Mouse (Mus musculus): ENCODE measurements around the gene Slc8b1. TPM values are rescaled to one million over a fixed set of nuclear protein-coding genes. Genes with fewer than 3 reads are reported as not detected.
A peak's percentile ranks its signal among the peaks of the same experiment; 100 is the strongest.

Gene Slc8b1
- polyA plus RNA-seq, 1 experiment from 2014 or later = 6.9 TPM

DNA sequence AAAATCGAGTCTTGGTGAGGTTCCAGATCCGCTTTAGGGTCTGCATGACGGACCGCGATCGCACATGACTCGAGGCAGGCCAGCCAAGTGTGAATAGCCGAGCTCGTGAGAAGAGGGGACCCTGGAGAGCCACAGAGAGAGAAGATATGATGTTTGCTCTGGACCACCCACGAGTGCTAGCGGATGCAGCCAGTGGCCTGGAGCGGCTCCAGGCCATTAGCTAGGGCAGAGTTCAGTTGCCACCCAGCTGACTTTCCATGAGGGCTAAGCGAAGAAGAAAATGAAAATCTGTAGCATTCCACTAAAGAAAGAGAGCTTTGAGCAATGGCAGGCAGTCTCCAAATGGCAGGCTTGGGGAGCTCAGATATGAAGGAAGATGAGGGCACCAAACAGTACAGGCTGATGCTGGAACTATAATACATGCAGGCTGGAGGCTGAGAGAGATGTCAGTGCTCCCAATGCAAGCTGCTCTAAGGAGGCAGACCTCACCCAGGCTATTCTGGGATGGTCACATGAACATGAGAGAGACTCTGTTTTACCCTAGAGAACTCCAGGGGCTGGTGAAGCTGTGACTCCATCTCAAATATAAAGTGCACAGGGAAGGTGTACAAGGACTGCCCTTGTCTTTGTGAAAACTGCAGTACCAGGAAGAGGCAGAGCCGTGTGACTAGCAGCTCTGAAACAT, 60.2 kb downstream of the Slc8b1 start:
- H3K4me1 ChIP-seq = peaks cover 70% of the 10 kb centered on the region
- 35% methylated on average over 14 of the region's 14 CpGs for WGBS
- peak overlapping the region; percentile 20 for H3K4me2 ChIP-seq (replicated peaks)
- H3K9me3 ChIP-seq = no peaks in the 10 kb centered on the region
- peaks cover 5% of the 10 kb centered on the region; the same call in 1 of the 2 replicates for H3K36me3 ChIP-seq
- no peak overlapping the region for H3K9ac ChIP-seq
- peak overlapping the region; percentile 83 for H3K27ac ChIP-seq
- no peaks in the 10 kb centered on the region for H3K27me3 ChIP-seq
- ATAC-seq (ENCODE audit: low FRiP score, low read depth) = no peak
- no peak overlapping the region for H3K4me3 ChIP-seq

DNA sequence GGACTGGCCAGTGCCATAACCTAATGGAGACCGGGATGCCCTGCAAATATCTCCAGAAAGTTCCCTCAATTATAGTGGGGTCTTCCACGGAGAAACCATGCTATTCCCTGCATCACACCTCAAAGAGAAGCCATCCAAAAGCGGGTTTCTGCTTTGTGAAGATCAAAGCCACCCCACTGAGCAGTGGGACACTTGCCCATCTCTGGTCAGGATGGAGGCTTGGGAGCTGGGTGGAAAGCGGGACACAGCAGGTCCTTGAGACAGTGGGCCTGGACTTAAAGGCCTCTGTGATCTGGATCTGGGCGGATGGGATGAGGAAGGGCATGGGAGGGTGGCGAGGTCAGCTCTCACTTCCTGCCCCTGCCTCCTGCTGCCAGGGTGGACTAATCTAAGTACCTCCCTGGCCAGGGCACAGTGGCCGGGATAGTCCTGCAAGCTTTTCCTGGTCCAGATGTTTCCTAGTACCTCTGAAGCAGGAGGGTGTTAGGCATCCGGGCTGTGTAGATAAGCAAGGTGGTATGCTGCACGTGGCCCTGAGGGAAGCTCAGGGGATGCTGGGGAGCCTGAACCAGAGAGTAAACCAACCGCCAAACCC, 63.6 kb downstream of the Slc8b1 start:
- WGBS = 66% methylated on average over 10 of the region's 10 CpGs
- no peak for ATAC-seq (ENCODE audit: low FRiP score, low read depth)
- Histone ChIP-seq H3K4me2 (replicated peaks) (no peak overlapping the region), H3K36me3 (peaks cover 5% of the 10 kb centered on the region; the same call in 1 of the 2 replicates), H3K27me3 (no peaks in the 10 kb centered on the region), H3K4me1 (peaks cover 69% of the 10 kb centered on the region), H3K9ac (no peak overlapping the region; the same call in 1 of the 2 replicates), H3K9me3 (no peaks in the 10 kb centered on the region), H3K4me3 (no peak overlapping the region), H3K27ac (no peak overlapping the region)

DNA sequence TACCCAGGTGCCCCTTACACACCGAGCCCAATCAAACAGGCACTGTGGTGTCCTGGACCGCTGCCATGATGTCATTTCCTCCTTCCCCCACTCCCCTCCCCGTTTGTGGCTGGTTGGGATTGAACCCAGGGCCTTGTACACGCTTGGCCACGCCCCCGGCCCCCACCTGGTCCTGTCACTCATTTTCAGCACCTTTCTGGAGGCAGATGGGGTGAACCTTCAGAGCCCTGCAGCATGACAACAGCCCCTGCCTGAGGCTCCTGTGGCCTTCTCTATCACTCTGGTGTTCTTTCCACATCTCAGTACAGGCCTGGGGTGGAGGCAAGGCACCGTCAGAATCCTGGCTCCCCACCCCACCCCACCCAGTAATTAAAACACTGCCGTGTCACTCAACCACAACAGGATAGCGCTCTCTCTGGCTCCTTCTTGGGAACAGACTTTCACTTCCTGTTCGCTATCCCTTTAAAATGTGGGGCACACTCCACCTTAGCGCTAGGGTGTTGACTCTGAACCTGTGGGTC, 65.9 kb downstream of the Slc8b1 start:
- Histone ChIP-seq H3K9me3 (no peaks in the 10 kb centered on the region), H3K9ac (no peak overlapping the region), H3K4me3 (no peak overlapping the region), H3K4me2 (replicated peaks) (no peak overlapping the region), H3K27me3 (no peaks in the 10 kb centered on the region), H3K27ac (peak overlapping the region; percentile 44; the same call in 1 of the 2 replicates), H3K36me3 (peaks cover 10% of the 10 kb centered on the region), H3K4me1 (peaks cover 61% of the 10 kb centered on the region)
- WGBS = 71% methylated on average over 11 of the region's 11 CpGs
- no peak for ATAC-seq (ENCODE audit: low FRiP score, low read depth)

DNA sequence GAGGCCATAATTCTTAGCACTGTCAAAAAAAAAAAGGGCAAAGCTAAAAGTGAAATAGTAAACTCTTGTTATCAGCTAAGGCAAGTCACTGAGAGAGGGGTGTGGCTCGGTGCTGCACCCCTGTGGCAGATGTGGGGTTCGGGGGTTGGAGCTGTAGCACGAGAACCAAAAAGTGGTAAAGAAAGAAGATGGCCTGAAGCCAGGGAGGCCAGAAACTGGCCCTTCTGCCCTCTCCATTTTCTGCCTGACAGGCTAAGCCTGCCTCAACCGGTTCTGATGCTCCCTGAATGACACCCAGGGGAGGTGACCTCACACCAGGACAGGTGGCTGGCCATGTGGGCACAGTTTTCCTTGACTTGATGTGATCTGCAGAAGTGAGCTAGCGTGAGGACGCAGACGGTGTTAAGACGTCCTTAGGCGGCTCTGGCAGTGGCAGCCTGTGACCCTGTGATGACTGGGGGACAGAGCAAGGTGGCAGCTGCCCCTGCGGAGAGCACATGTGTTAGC, 67.0 kb downstream of the Slc8b1 start:
- 35% methylated on average over 10 of the region's 10 CpGs for WGBS
- H3K9me3 ChIP-seq = no peaks in the 10 kb centered on the region
- no peak overlapping the region for H3K9ac ChIP-seq
- H3K27me3 ChIP-seq = no peaks in the 10 kb centered on the region
- 0 out of 2 replicates have a peak overlapping the region, but pooled peaks have one; percentile 11 for H3K4me2 ChIP-seq (replicated peaks)
- peaks cover 56% of the 10 kb centered on the region for H3K4me1 ChIP-seq
- ATAC-seq (ENCODE audit: low FRiP score, low read depth) = peak; percentile 28; the same call in 1 of the 2 replicates
- peak overlapping the region; percentile 82 for H3K27ac ChIP-seq
- peaks cover 19% of the 10 kb centered on the region for H3K36me3 ChIP-seq
- no peak overlapping the region for H3K4me3 ChIP-seq

DNA sequence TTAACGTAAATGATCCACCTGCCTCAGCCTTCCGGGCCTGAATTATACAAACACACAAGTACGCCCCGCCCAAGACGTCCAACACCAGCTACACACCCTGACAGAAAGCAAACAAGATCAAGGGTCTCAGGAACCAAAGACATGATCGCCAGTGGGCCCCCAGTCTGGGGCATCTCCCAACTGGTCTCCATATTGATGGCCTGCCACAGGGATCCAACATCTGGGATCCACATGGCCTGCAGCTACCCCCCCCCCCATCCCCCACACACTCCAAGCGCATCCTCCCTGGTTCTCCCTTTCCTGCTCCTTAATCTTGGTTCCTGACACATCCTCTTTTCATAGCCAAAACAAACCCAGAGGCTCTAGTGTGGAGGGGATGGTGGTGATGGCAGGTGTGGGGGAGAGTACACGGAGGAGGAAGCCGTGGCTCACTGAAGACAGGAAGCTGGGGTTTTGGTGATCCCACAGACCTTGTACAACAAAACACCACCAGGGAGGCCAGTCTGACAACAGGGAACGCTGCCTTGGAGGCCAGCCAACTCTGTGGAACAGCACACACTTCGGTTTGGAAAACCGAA, 67.6 kb downstream of the Slc8b1 start:
- 18% methylated on average over 12 of the region's 12 CpGs for WGBS
- ATAC-seq (ENCODE audit: low FRiP score, low read depth) = no peak
- Histone ChIP-seq H3K27me3 (no peaks in the 10 kb centered on the region), H3K4me2 (replicated peaks) (peak overlapping the region; percentile 50), H3K9ac (no peak overlapping the region), H3K4me3 (no peak overlapping the region), H3K36me3 (peaks cover 25% of the 10 kb centered on the region), H3K9me3 (no peaks in the 10 kb centered on the region), H3K4me1 (peaks cover 56% of the 10 kb centered on the region), H3K27ac (peak overlapping the region; percentile 82)

DNA sequence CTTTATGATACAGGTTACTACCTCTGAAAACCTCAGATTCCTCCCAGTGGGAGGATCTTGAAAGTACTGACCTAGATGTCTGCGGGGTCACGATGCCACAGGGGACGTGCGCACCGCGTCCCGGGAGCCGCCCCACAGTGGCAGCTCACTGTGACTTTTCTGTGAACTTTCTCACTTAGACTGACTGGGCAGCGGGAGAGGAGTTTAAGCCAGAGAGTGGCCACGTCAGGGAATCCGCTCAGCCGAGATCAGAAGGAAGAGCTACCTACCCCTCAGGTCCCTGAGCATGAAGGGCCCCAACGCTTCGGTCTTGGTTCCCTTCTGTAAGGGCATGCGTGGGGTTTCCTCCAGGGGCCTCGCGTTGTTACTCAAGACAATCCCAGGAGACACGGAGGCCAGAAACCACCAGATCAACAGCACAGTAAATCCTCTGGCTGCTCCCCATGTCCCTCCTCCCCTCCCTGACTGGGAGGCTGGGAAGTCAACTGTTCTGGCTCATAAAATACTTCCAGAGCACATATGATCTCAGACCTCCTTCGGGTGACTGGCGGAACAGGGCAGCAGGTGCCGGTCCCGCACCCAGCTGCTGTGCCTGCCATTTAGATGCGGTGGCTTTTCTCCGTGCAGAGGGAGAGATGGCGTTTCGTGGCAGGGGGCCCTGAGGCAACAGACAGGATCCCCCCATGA, 68.4 kb downstream of the Slc8b1 start:
- ATAC-seq (ENCODE audit: low FRiP score, low read depth) = peak; percentile 57
- Histone ChIP-seq H3K27ac (peak overlapping the region; percentile 82), H3K4me1 (peaks cover 56% of the 10 kb centered on the region), H3K4me2 (replicated peaks) (peak overlapping the region; percentile 50), H3K9ac (no peak overlapping the region), H3K9me3 (no peaks in the 10 kb centered on the region), H3K27me3 (no peaks in the 10 kb centered on the region), H3K36me3 (peaks cover 32% of the 10 kb centered on the region), H3K4me3 (no peak overlapping the region)
- WGBS = 20% methylated on average over 26 of the region's 26 CpGs

DNA sequence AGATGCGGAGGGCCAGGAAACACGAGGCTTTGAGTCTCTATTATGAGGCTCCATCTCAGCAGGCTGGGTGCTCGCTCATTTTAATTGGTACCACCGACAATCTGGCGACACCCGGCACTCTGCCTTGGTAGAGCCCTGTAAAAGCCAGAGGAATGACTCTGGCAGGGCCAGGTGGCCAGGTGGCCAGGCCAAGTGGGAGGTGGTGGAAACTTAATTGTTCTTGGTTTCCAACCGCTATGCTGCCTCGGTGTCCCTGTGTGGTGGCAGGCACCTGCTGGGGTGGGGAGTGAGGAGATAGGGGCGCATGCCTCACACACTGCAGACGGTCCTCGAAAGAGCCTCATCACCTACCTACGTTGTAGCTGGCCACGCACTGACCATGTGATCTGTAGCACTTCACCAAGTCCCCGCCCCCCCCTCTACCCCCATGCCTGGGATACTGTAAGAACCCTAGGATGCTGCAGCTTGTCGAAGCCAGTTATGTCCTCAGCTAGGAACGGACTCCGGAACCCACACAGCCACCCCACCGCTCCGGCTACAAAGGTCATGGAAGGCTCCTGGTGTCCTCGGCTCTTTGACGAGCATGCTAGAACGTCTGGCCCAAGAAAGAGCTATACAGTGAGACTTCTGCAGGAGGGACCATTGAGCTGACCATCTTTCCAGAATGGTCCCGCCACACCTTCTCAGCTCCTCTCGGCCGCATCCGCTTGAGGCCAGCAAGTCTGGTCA, 69.1 kb downstream of the Slc8b1 start:
- Histone ChIP-seq H3K4me1 (peaks cover 55% of the 10 kb centered on the region), H3K9me3 (no peaks in the 10 kb centered on the region), H3K9ac (no peak overlapping the region), H3K4me3 (no peak overlapping the region), H3K36me3 (peaks cover 35% of the 10 kb centered on the region), H3K4me2 (replicated peaks) (peak overlapping the region; percentile 50), H3K27ac (peak overlapping the region; percentile 82), H3K27me3 (no peaks in the 10 kb centered on the region)
- ATAC-seq (ENCODE audit: low FRiP score, low read depth) = 0 out of 2 replicates have a peak, but pooled peaks have one; percentile 8
- 65% methylated on average over 26 of the region's 26 CpGs for WGBS

DNA sequence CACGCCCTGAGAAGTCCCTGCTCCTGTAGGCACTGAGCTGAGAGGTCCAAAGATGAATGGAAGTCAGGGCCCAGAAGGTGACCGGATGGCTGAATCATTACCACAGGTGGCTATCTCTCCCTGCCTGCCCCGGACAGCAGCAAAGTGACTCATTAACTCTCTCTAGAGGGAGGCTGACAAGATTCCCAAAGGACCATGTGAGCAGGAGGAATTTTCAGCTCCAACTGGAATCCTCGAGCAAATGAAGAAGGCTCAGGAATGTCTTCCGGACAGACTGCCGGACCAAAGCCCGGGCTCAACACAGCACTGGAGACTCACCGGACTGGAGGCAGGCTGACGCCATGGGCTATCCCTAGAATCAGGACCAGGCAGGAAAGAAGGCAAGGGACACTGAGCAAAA, 71.0 kb downstream of the Slc8b1 start:
- ATAC-seq (ENCODE audit: low FRiP score, low read depth) = no peak
- WGBS = 85% methylated on average over 9 of the region's 9 CpGs
- Histone ChIP-seq H3K36me3 (peaks cover 36% of the 10 kb centered on the region), H3K27ac (no peak overlapping the region; the same call in 1 of the 2 replicates), H3K4me2 (replicated peaks) (no peak overlapping the region), H3K27me3 (no peaks in the 10 kb centered on the region), H3K9me3 (no peaks in the 10 kb centered on the region), H3K9ac (no peak overlapping the region), H3K4me3 (no peak overlapping the region), H3K4me1 (peaks cover 55% of the 10 kb centered on the region)

DNA sequence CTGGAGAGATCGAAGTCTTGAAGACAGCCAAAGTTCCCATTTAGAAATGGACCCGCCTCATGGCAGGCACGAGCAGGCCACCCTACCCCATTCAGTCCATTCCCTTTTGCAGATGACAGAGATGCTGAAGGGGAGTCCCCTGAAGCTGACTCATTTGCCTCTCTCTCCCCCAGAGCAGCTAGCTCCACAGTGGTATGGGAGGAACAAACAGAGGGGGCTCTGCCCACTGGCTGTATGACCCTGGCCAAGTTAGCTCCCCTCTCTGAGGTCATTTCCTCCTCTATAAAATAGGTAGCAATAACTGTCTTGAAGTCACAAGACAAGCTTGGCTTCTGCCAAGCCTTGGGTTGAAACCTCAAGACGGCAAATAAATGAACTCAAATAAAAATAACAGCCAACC, 72.5 kb downstream of the Slc8b1 start:
- H3K36me3 ChIP-seq = peaks cover 36% of the 10 kb centered on the region
- H3K4me1 ChIP-seq = peaks cover 50% of the 10 kb centered on the region
- ATAC-seq (ENCODE audit: low FRiP score, low read depth) = no peak
- H3K4me2 ChIP-seq (replicated peaks) = no peak overlapping the region
- H3K27me3 ChIP-seq = no peaks in the 10 kb centered on the region
- no peaks in the 10 kb centered on the region for H3K9me3 ChIP-seq
- H3K4me3 ChIP-seq = no peak overlapping the region
- H3K9ac ChIP-seq = no peak overlapping the region
- no peak overlapping the region for H3K27ac ChIP-seq
- WGBS = 82% methylated on average over 4 of the region's 4 CpGs
